Mouse (Mus musculus) telencephalon, adult 2 months (tissue): ENCODE data around the gene Mdh1.

Source experiments
- DNase-seq: peaks from one replicate; pipeline ENCODE4 v3.0.0-alpha.2; 2011; ENCODE audit warnings: low read depth, low spot score

Gene Mdh1

DNA sequence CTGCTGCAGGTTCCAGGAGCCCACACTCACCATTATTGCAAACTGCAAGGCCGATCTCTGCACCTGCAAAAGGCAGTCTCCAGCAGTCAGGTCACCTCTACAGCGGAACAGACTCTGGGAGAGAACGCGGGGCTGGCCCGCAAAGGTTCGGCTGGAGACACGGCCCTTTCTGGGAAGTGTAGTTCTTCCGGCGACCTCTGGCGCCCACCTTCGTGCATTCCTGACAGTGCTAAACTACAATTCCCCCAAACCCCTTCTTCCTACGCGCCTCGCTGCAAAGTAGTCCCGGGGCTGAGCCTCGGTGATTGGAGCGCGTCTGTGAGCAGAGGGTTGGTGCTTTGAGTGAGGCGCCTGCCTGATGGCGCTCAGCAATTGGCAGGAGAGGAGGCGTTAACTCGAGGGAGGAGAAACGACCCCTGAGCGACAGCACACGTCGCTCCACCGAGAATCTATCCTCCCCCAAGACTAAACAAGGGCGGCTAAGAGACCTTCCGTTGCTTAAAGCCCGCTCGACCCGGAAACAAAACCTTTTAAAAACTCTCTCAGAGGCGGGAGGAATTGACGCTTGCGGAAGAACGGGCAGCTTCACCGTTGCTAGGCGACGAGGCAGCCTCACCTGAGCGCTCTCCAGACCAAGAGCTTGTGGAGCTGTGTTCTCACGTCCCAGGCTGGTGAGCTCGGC is at the start of gene Mdh1, which contains the start of gene Wdpcp:
TSS of gene Mdh1 (minus strand) at position 668 of the 682 bp plus-strand sequence.
TSS of gene Wdpcp (plus strand) at position 536 of the 682 bp plus-strand sequence.
- DNase-seq: peak; percentile 100

- DNase-seq: peak; percentile 1
These were observed 43.7 kb upstream of the Mdh1 start for GRCm38 (mm10) chr11:21615915-21616314.

DNA sequence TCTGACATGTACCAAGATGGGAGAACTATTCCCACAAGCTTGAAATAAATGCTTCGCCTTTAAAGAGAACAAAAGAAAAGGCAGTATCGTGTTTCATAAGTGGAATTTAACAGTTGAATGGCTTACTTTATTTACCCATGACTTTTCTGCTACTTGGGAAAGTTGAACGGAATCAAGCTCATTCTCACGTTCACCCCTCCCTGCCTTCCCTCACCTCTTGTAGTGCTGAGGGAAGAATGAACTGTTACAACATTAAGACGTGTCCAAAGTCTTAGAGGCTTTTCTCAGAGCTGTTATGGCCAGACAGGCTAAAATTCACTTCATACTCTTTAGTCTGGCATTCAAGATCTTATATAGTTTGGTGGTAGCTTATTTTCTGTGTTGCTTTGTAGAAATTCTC is 30.3 kb upstream of the Mdh1 start:
- DNase-seq: no peak

DNA sequence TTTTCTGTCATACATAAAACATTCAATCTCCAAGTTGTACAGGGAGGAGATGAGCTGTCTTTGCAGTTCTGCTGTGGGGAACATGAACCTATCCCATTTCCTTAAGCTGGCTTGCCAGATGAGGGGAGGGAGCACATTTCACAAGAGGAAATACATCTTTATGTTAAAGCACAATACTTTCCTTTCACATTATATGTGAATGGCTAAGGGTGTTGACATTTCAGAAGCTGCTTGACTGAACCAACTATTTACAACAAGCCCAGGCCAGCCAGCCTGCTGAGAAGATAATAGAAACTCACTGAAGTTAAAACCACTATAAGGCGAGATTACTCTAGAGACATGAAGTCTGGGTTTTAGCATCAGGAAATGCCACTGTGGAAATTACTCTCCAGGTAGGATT is 11.1 kb upstream of the Mdh1 start:
- no peak for DNase-seq

- no peak for DNase-seq
These were observed 9.3 kb upstream of the Mdh1 start for GRCm38 (mm10) chr11:21581472-21581871.

GRCm38 (mm10) chr11:21570973-21571372 is 1.2 kb downstream of the Mdh1 start:
- DNase-seq: peak; percentile 61

DNA sequence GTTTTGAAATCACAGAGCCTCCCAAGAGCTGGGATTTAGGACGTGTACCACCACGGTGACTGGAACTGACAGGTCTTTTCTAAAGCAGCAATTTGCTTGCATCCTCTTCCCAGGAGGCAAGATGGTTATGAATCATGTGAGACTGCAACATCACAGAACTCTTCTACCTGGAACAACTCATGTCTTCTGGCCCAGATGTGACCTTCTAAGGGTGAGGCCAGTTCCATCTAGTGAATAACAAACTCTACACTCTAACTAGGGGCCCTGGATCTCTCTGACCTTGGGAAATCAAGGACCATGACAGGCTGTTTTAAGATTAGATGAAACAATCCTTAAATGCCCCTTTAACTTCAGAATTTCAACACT is 2.1 kb downstream of the Mdh1 start:
- no peak for DNase-seq

- DNase-seq: peak; percentile 70
These were observed 2.6 kb downstream of the Mdh1 start for GRCm38 (mm10) chr11:21569456-21570108.

DNA sequence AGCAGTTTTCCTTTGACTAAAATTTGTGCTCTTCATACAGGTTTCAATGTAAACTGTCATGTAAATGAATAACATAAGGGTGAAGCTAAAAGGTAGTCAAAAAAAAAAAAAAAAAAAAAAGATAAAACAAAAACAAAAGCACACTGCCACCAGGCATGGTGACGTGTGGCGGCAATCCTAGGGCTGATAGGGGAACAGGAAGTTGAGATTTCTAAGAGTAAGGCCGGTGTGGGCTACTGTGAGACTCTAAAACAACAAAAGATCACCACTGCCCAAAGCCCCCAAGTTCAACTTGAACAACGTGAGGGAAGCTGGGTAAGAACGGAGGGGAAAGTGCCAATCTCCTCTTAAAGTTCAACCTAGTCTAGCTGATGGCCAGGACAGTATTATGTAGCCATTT is 3.2 kb downstream of the Mdh1 start:
- DNase-seq: no peak

DNA sequence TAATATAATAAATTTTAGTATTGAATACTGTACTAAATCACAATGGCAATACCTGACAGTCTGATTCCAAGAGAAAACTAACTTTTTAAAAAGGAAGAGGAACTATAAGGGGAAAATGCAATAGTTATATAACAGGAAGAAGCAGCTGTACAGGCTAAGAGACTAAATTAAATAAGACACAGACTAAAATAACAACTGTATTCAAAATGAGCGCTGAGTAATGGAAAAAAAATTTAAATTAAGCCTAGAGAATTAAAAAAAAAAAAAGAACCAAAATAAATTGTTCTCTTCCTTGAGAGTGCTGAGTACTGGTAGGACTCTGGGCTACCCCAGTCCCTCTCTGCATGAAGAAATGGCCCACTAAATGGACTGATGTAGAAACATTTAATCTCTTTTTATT is 4.4 kb downstream of the Mdh1 start:
- no peak for DNase-seq

DNA sequence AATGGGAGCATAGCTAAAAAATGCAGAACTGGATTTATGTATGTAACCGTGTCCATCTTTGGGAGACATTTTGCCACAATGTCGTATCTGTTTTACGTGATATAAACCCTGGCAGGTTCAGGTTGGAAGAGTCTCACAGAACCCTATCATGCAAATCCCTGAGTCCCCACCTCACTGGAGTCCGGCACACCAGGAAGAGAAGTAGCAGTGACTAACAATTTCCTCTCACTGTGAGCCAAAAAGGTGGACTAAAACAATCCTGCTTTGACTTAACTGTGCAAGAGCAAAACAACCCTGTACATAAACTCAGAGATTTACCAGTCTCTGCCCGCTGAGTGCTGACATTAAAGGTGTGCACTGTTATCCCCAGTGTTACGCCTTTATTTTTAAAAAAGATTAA is 5.2 kb downstream of the Mdh1 start:
- no peak for DNase-seq

DNA sequence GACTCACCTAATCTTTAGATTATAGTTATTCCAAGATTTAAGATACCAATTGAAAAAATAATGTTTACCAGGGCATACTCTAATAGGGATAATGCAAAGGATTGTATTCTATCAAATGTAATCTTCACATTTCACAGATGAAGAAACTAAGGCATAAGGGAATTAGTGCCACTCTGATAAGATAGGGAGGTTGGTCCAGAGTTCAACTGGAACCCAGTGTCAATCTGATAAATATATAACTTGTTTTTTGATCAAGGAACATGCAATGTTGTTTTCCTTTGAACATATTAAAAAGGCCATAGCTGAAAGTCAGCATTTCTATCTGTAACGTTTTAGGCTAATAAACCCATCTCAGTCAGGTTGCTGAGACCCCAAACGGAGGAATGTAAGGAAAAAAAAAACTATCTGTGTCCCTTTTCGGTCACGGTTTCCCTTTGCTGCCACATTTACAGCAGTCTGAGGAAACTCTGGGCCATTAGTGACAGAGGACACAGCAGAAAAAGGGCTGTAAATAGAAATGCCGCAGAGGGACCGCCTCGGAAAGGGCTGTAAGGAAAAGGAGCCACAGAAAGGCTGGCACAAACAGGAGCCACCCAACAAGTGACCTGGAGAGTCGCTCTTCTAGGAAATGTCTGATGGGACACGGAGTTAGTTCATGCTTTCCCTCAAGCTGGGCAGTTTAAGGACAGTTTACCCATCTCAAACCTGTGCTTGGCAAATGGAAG is 7.3 kb downstream of the Mdh1 start:
- DNase-seq: no peak

GRCm38 (mm10) chr11:21563617-21564325 is 8.4 kb downstream of the Mdh1 start:
- DNase-seq: no peak

DNA sequence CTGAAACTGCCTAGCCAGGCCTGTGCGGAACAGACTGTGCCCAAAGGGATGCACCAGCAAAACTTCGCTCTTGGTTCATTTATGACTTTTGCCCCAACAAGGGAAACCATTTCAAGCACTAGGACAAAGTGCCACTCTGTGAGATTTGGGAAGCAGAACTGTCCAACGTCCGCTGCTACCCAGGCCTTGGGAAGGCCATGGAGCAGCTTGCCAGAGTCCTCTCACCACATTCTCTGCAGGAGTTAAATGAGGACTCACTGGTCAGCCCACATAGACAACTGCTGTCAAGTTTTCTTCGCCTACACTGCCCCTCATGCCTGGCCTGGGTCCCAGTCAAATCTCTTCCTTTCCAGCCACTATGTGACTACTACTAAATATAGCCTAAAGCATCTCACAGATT is 10.8 kb downstream of the Mdh1 start:
- DNase-seq: no peak

DNA sequence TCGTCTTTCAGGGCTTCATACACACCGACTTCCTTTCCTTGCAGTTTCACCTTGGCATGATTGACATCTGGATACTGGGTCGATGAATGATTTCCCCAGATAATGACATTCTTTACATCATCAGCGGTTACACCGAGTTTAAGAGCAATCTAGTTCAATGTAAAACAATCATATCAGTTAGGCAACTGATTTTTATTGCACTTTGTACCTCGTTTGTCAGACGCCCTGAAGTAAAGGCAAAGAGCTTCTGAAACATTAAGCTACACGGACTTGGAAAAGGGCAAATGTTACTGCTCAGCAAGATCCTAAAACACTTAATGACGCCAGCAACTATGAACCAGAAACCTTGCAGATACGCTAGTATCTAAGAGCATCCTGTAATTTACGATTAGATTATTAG is 12.4 kb downstream of the Mdh1 start:
- DNase-seq: no peak

- no peak for DNase-seq
These were observed 20.1 kb downstream of the Mdh1 start for GRCm38 (mm10) chr11:21552049-21552448.

DNA sequence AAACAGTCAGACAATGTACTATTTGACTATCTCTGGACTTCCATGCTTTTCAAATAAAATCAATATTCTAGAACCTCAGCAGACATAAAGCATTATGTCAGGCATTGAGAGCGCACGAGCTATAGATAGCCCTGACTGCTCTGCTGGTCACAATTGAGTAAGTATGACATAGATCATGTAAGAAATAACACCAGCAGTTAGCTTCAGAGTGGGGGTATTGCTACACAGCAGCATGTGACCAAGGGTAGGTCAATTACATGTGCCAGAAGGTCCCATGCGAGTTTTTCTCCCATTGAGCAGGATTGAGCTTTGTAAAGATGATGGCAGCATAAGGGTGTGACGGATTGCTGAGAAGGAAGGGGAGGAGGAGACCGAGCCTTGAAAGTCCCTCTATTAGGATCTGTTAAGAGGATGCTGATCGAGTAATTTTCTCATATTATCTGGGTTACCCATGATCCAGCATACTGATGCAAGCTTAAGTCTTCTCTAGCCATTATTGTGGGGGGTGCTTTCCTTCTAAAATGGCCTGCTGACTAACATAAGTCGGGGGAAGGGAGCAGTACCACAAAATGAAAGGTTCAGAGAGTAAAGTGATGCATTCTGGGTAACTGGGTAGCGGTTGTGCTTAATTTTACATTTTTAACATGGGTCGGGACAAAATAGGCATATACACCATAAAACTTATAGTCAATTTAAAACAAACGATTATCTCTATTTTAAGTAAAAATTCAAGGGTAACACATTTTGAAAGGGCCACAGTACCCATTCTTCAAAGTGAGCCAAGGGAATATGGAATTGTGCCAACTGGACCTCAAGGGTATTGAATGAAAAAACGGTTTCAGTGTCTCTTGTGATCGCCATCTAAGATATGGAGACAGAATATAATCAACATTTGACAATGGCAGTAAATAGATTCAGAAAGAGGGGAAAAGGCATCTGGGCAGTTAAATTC is 21.7 kb downstream of the Mdh1 start:
- no peak for DNase-seq

DNA sequence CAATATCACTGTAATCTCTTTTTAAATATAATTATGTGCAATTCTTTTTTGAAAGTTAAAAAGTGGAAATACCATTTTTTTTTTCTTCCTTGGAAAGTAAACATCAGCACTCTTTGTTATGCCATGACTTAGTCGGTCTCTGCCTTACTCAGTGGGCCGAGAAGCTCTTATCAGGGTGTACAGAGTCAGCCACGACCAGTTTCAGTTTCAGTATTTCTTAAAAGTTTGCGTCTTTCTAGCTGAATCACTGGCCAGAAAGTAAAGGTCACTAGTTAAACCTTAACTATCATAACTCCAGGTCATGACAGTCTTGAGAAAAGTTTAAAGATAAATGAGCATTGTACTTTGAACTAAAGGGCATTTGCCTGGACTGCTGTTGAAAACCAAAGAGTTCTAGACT is 22.4 kb downstream of the Mdh1 start:
- DNase-seq: no peak

DNA sequence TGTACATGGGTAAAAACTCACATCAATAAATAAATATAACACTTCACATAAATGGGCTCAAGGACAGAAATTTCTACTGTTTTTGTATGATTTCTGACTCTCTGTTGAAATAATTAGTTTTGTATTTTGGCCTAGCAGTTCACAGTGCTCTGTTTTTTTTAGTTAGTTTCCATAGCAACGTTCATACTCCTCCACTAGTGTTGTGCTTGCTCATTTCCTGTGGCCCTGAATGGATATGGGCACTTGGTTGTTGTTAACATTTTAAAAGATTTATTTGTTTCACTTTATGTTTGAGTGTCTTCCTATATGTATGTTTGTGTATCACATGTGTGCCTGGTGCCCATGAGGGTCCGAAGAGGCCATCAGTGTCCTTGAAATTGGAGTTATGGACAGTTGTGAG is 23.1 kb downstream of the Mdh1 start:
- DNase-seq: no peak

- DNase-seq: no peak
These were observed 24.6 kb downstream of the Mdh1 start for GRCm38 (mm10) chr11:21547518-21547917.

DNA sequence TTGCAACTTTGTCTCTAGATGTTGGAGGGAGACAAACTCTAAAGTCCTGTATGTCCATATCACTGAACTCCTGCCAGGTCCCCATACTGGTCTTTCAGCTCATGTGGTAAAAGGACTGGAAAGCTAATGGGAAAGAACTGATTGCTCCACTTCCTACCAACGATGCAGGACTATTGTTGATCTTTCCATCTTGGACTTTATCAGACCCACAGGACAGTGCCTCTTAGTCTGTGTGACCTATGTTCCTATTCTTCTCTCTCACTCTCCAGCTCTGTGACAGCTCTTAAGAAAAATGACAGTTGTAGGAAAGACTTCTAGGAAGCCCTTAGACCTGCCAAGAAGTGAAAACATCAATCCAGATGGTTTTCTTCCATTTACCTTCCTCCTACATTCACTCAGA is 25.5 kb downstream of the Mdh1 start:
- DNase-seq: no peak
